Mouse (Mus musculus) activated CD4-positive, CD25-positive, alpha-beta regulatory T cell, adult 4 months (primary cell): Measurements from ENCODE around the gene Jarid2. TPM values are rescaled to one million over a fixed set of nuclear protein-coding genes. Genes with fewer than 3 reads are reported as not detected.

Experiments used
- ATAC-seq: one replicate; pipeline ENCODE4 v1.8.0; 2017
- polyA plus RNA-seq, 2 experiments: library from polyadenylated mRNA; unstranded; fragments of 100-300 nt; shearing (Covaris generic); gene quantifications; one replicate each; pipeline ENCODE4 v1.2.1; 2017

Gene Jarid2
- polyA plus RNA-seq, 2 experiments from 2014 or later = 47.3 to 58.1 TPM

- ATAC-seq = no peak
Observed at GRCm38 (mm10) chr13:44851426-44851825, 122.2 kb downstream of the Jarid2 start.

- ATAC-seq = peak; percentile 40
Observed at GRCm38 (mm10) chr13:44852024-44852423, 122.8 kb downstream of the Jarid2 start.

GRCm38 (mm10) chr13:44865566-44865965, 136.3 kb downstream of the Jarid2 start:
- ATAC-seq = no peak

- ATAC-seq = no peak
Observed at GRCm38 (mm10) chr13:44868037-44868650, 138.9 kb downstream of the Jarid2 start.

GRCm38 (mm10) chr13:44869418-44870119, 140.3 kb downstream of the Jarid2 start:
- peak; percentile 91 for ATAC-seq

GRCm38 (mm10) chr13:44876799-44877198, 147.5 kb downstream of the Jarid2 start:
- no peak for ATAC-seq

GRCm38 (mm10) chr13:44881001-44881400, 151.7 kb downstream of the Jarid2 start:
- ATAC-seq = no peak

GRCm38 (mm10) chr13:44886221-44886620, 156.9 kb downstream of the Jarid2 start:
- no peak for ATAC-seq

- no peak for ATAC-seq
Observed at GRCm38 (mm10) chr13:44890612-44891011, 161.3 kb downstream of the Jarid2 start.

- ATAC-seq = no peak
Observed at GRCm38 (mm10) chr13:44891813-44892730, 162.8 kb downstream of the Jarid2 start.

- ATAC-seq = no peak
Observed at GRCm38 (mm10) chr13:44896211-44896610, 166.9 kb downstream of the Jarid2 start.

GRCm38 (mm10) chr13:44902299-44902698, 173.0 kb downstream of the Jarid2 start:
- ATAC-seq = no peak

GRCm38 (mm10) chr13:44903416-44903815, 174.1 kb downstream of the Jarid2 start:
- ATAC-seq = no peak

GRCm38 (mm10) chr13:44904271-44904670, 175.0 kb downstream of the Jarid2 start:
- ATAC-seq = no peak

GRCm38 (mm10) chr13:44906141-44906540, 176.9 kb downstream of the Jarid2 start:
- ATAC-seq = no peak

- no peak for ATAC-seq
Observed at GRCm38 (mm10) chr13:44907702-44908101, 178.4 kb downstream of the Jarid2 start.

GRCm38 (mm10) chr13:44908790-44909189, 179.5 kb downstream of the Jarid2 start:
- no peak for ATAC-seq

- no peak for ATAC-seq
Observed at GRCm38 (mm10) chr13:44912851-44913250, 183.6 kb downstream of the Jarid2 start.

- no peak for ATAC-seq
Observed at GRCm38 (mm10) chr13:44913560-44913959, 184.3 kb downstream of the Jarid2 start.

GRCm38 (mm10) chr13:44915382-44915781, 186.1 kb downstream of the Jarid2 start:
- no peak for ATAC-seq

GRCm38 (mm10) chr13:44915945-44916344, 186.7 kb downstream of the Jarid2 start:
- no peak for ATAC-seq

- no peak for ATAC-seq
Observed at GRCm38 (mm10) chr13:44917202-44917601, 187.9 kb downstream of the Jarid2 start.

- ATAC-seq = no peak
Observed at GRCm38 (mm10) chr13:44918269-44918668, 189.0 kb downstream of the Jarid2 start.
